Mouse (Mus musculus): ENCODE measurements around the gene Olfr649.

DNA sequence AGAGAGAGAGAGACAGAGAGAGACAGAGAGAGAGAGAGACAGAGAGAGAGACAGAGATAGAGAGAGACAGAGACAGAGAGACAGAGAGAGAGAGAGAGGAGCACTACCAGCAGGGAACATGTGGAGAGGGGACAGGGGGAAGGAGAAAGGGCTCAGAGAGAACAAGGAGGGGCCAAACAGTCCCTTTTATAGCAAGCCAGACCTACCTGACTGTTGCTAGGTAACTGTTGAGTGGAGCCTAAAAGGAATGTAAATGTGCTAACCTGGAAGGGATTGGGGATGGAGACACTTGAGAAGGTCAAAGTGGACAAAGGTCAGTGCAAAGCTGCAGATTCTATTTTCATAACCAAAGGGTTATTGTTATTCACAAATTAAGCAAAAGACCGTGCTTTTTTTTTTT is 47.8 kb upstream of the Olfr649 start:
- TF ChIP-seq POLR2A (IDR thresholded peaks at IDR 0.05; ENCODE audit: low read depth, low read length) (no peak), CTCF (conservative IDR thresholded peaks at IDR 0.05; ENCODE audit: insufficient read depth, insufficient read length, low read depth, low read length) (no peak)
